Mouse (Mus musculus): ENCODE data around the gene Fam3c. TPM values are rescaled to one million over a fixed set of nuclear protein-coding genes. Genes with fewer than 3 reads are reported as not detected.

Fam3c gene
- polyA plus RNA-seq, 1 experiment = 84.3 TPM

- no peak overlapping the region for H3K9ac ChIP-seq (ENCODE audit: low read depth, poor library complexity, severe bottlenecking)
- no peaks in the 10 kb centered on the region for H3K4me1 ChIP-seq (ENCODE audit: control insufficient read depth, insufficient read depth, low read length)
- 0 out of 2 replicates have a peak, but pooled peaks cover under 1% of the 10 kb centered on the region for H3K9me3 ChIP-seq (replicated peaks; ENCODE audit: control insufficient read depth, insufficient read depth, low read length, poor library complexity, severe bottlenecking)
- TF ChIP-seq EP300 (IDR thresholded peaks at IDR 0.05; ENCODE audit: insufficient read depth, low read depth, low read length) (no peak), POLR2A (IDR thresholded peaks at IDR 0.05; ENCODE audit: insufficient read depth, low read length) (no peak), CTCF (IDR thresholded peaks at IDR 0.05; ENCODE audit: low read depth, low read length) (no peak)
- no peak overlapping the region for H3K27ac ChIP-seq (ENCODE audit: insufficient read depth, low read length)
- H3K4me3 ChIP-seq (ENCODE audit: low read depth, low read length) = no peak overlapping the region
- H3K36me3 ChIP-seq (ENCODE audit: control insufficient read depth, insufficient read depth, low read length, poor library complexity, severe bottlenecking) = no peaks in the 10 kb centered on the region
- H3K27me3 ChIP-seq (ENCODE audit: control insufficient read depth, insufficient read depth, low read length, poor library complexity, severe bottlenecking) = no peaks in the 10 kb centered on the region; the same call in 1 of the 2 replicates
Measured at GRCm38 (mm10) chr6:22379831-22380230, 23.8 kb upstream of the Fam3c start.

GRCm38 (mm10) chr6:22378462-22378861 lies 22.4 kb upstream of the Fam3c start:
- H3K9me3 ChIP-seq (replicated peaks; ENCODE audit: control insufficient read depth, insufficient read depth, low read length, poor library complexity, severe bottlenecking) = no peaks in the 10 kb centered on the region
- TF ChIP-seq POLR2A (IDR thresholded peaks at IDR 0.05; ENCODE audit: insufficient read depth, low read length) = no peak
- no peak for TF ChIP-seq EP300 (IDR thresholded peaks at IDR 0.05; ENCODE audit: insufficient read depth, low read depth, low read length)
- no peak for TF ChIP-seq CTCF (IDR thresholded peaks at IDR 0.05; ENCODE audit: low read depth, low read length)
- no peaks in the 10 kb centered on the region for H3K4me1 ChIP-seq (ENCODE audit: control insufficient read depth, insufficient read depth, low read length)
- H3K9ac ChIP-seq (ENCODE audit: low read depth, poor library complexity, severe bottlenecking) = no peak overlapping the region
- no peaks in the 10 kb centered on the region for H3K36me3 ChIP-seq (ENCODE audit: control insufficient read depth, insufficient read depth, low read length, poor library complexity, severe bottlenecking)
- H3K27ac ChIP-seq (ENCODE audit: insufficient read depth, low read length) = no peak overlapping the region
- H3K27me3 ChIP-seq (ENCODE audit: control insufficient read depth, insufficient read depth, low read length, poor library complexity, severe bottlenecking) = no peaks in the 10 kb centered on the region; the same call in 1 of the 2 replicates
- no peak overlapping the region for H3K4me3 ChIP-seq (ENCODE audit: low read depth, low read length)

- Histone ChIP-seq H3K9me3 (replicated peaks; ENCODE audit: control insufficient read depth, insufficient read depth, low read length, poor library complexity, severe bottlenecking) (no peaks in the 10 kb centered on the region), H3K36me3 (ENCODE audit: control insufficient read depth, insufficient read depth, low read length, poor library complexity, severe bottlenecking) (no peaks in the 10 kb centered on the region), H3K4me1 (ENCODE audit: control insufficient read depth, insufficient read depth, low read length) (no peaks in the 10 kb centered on the region), H3K27ac (ENCODE audit: insufficient read depth, low read length) (no peak overlapping the region), H3K9ac (ENCODE audit: low read depth, poor library complexity, severe bottlenecking) (no peak overlapping the region), H3K4me3 (ENCODE audit: low read depth, low read length) (no peak overlapping the region), H3K27me3 (ENCODE audit: control insufficient read depth, insufficient read depth, low read length, poor library complexity, severe bottlenecking) (no peaks in the 10 kb centered on the region)
- TF ChIP-seq POLR2A (IDR thresholded peaks at IDR 0.05; ENCODE audit: insufficient read depth, low read length) = no peak
Measured at GRCm38 (mm10) chr6:22374791-22375190, 18.7 kb upstream of the Fam3c start.

DNA sequence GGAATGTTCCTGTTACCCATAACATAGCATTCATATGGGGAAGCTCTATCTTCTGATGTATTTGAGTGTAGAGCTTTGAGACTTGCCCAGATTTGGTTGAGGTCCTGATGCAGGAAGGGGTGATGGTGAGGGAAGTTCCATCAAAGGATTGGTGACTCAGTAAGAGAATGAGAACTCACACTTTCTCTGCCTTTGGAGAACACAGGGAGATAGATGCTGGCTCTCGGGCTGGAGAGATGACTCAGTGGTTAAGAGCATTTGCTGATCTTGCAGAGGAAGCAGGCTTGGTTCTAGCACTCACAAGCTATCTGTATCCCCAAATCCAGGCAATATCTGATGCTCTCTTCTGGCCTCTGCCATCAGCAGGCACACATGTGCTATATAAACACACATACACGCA lies 17.4 kb upstream of the Fam3c start:
- no peak overlapping the region for H3K9ac ChIP-seq (ENCODE audit: low read depth, poor library complexity, severe bottlenecking)
- TF ChIP-seq POLR2A (IDR thresholded peaks at IDR 0.05; ENCODE audit: insufficient read depth, low read length) (no peak), EP300 (IDR thresholded peaks at IDR 0.05; ENCODE audit: insufficient read depth, low read depth, low read length) (no peak), CTCF (IDR thresholded peaks at IDR 0.05; ENCODE audit: low read depth, low read length) (no peak)
- no peaks in the 10 kb centered on the region for H3K9me3 ChIP-seq (replicated peaks; ENCODE audit: control insufficient read depth, insufficient read depth, low read length, poor library complexity, severe bottlenecking)
- H3K27ac ChIP-seq (ENCODE audit: insufficient read depth, low read length) = no peak overlapping the region
- H3K27me3 ChIP-seq (ENCODE audit: control insufficient read depth, insufficient read depth, low read length, poor library complexity, severe bottlenecking) = no peaks in the 10 kb centered on the region
- H3K4me1 ChIP-seq (ENCODE audit: control insufficient read depth, insufficient read depth, low read length) = no peaks in the 10 kb centered on the region
- H3K4me3 ChIP-seq (ENCODE audit: low read depth, low read length) = no peak overlapping the region
- H3K36me3 ChIP-seq (ENCODE audit: control insufficient read depth, insufficient read depth, low read length, poor library complexity, severe bottlenecking) = no peaks in the 10 kb centered on the region

DNA sequence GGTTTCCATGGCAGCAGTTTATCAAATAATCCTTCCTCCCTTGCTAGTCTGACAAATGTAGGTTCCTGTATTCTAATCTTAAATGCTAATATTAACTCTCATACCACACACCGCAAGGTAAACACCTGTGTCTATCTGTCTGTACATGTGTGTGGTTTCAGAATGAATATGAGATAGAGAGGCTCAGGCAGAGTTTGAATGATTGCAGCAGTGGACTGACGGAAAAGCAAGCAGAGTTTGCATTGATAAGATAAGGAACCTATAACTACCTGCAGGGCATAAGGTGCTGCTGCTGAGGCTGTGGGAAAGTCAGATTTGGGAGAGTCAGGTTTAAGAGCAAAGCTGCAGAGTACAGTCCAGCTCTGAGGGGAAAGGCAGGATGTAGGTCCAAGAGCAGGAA lies 10.9 kb upstream of the Fam3c start:
- Histone ChIP-seq H3K4me3 (ENCODE audit: low read depth, low read length) (no peak overlapping the region), H3K4me1 (ENCODE audit: control insufficient read depth, insufficient read depth, low read length) (peaks cover 5% of the 10 kb centered on the region), H3K27me3 (ENCODE audit: control insufficient read depth, insufficient read depth, low read length, poor library complexity, severe bottlenecking) (no peaks in the 10 kb centered on the region), H3K9me3 (replicated peaks; ENCODE audit: control insufficient read depth, insufficient read depth, low read length, poor library complexity, severe bottlenecking) (peaks cover 3% of the 10 kb centered on the region; the same call in 1 of the 2 replicates), H3K27ac (ENCODE audit: insufficient read depth, low read length) (no peak overlapping the region), H3K36me3 (ENCODE audit: control insufficient read depth, insufficient read depth, low read length, poor library complexity, severe bottlenecking) (no peaks in the 10 kb centered on the region), H3K9ac (ENCODE audit: low read depth, poor library complexity, severe bottlenecking) (no peak overlapping the region)
- no peak for TF ChIP-seq EP300 (IDR thresholded peaks at IDR 0.05; ENCODE audit: insufficient read depth, low read depth, low read length)
- no peak for TF ChIP-seq CTCF (IDR thresholded peaks at IDR 0.05; ENCODE audit: low read depth, low read length)
- no peak for TF ChIP-seq POLR2A (IDR thresholded peaks at IDR 0.05; ENCODE audit: insufficient read depth, low read length)

GRCm38 (mm10) chr6:22363590-22363989 lies 7.5 kb upstream of the Fam3c start:
- TF ChIP-seq POLR2A (IDR thresholded peaks at IDR 0.05; ENCODE audit: insufficient read depth, low read length) = no peak
- TF ChIP-seq EP300 (IDR thresholded peaks at IDR 0.05; ENCODE audit: insufficient read depth, low read depth, low read length) = peak; percentile 64; the same call in 1 of the 2 replicates
- TF ChIP-seq CTCF (IDR thresholded peaks at IDR 0.05; ENCODE audit: low read depth, low read length) = no peak
- Histone ChIP-seq H3K9me3 (replicated peaks; ENCODE audit: control insufficient read depth, insufficient read depth, low read length, poor library complexity, severe bottlenecking) (peaks cover 3% of the 10 kb centered on the region; the same call in 1 of the 2 replicates), H3K27me3 (ENCODE audit: control insufficient read depth, insufficient read depth, low read length, poor library complexity, severe bottlenecking) (no peaks in the 10 kb centered on the region), H3K36me3 (ENCODE audit: control insufficient read depth, insufficient read depth, low read length, poor library complexity, severe bottlenecking) (no peaks in the 10 kb centered on the region), H3K9ac (ENCODE audit: low read depth, poor library complexity, severe bottlenecking) (no peak overlapping the region), H3K4me1 (ENCODE audit: control insufficient read depth, insufficient read depth, low read length) (peaks cover 5% of the 10 kb centered on the region), H3K27ac (ENCODE audit: insufficient read depth, low read length) (no peak overlapping the region), H3K4me3 (ENCODE audit: low read depth, low read length) (no peak overlapping the region)
